Mouse (Mus musculus) brain, embryonic 14.5 days (tissue): Measurements from ENCODE around the gene Gm1123. TPM values are rescaled to one million over a fixed set of nuclear protein-coding genes. Genes with fewer than 3 reads are reported as not detected.

Experiments used
- DNase-seq: peaks from one replicate; pipeline ENCODE4 v3.0.0-alpha.2; 2011; ENCODE audit warnings: low read depth
- CTCF ChIP-seq: fragments of 200-500 bp; IDR thresholded peaks from 2 replicates; pipeline ENCODE4 v1.5.1; 2012; ENCODE audit warnings: inconsistent platforms, mild to moderate bottlenecking, moderate library complexity, borderline replicate concordance; ENCODE audit not compliant: insufficient read depth, insufficient read length; ENCODE audit errors: extremely low read depth
- POLR2A ChIP-seq: fragments of 200-500 bp; IDR thresholded peaks from 2 replicates; pipeline ENCODE4 v1.6.1; 2012; ENCODE audit warnings: mild to moderate bottlenecking, inconsistent platforms, borderline replicate concordance; ENCODE audit not compliant: poor library complexity, insufficient read depth, insufficient read length, severe bottlenecking; ENCODE audit errors: extremely low read depth
- polyA plus RNA-seq: library from polyadenylated mRNA; depleted of rRNA; stranded (reverse); fragments of >200 nt; gene quantifications from 2 replicates; pipeline ENCODE4 v1.2.3, GENCODE M21; 2012

Gene Gm1123
- polyA plus RNA-seq, 1 experiment, result 0.08 TPM

DNA sequence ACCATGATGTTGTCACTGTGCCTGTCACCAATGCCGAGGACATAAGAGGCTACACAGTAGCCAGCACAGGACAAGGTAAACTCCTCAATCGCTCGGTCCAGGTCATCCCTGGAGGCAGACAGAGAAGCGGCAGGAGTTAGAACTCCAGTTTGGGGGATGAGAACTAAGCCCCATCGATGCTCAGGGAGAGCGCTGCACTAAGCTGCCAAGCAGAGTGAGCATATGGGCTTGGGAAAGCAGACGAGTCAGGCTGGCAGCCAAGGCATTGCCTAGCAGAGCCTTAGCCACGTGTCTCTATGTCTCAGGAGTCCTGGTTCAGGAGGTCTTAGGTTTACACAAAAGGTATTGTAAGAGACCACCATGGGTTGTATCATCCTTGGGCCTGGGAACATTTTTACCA, 9.2 kb upstream of the Gm1123 start:
- TF ChIP-seq CTCF (no peak), POLR2A (no peak)
- peak; percentile 68 for DNase-seq

GRCm38 (mm10) chr9:99042641-99043040, 7.1 kb upstream of the Gm1123 start:
- DNase-seq, result no peak
- TF ChIP-seq POLR2A (no peak), CTCF (no peak)

DNA sequence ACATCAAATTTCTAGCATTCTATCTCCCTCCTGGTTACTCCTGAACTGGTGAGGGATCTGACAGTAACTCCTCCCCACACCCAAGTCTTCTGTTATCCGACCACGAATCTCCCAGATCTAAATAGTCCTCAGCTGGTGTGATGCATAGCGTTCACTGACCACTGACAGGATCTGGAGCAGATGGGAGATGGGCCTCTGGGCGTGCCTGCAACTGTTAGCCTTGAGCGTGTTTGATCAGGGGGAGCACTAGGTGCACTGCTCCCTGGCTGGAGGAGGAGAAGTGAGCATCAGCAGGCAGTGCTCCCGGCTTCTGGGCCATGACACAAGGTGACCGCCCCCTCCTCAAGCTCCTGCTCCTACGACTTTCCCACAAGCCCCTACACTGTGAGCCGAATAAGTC, 6.5 kb upstream of the Gm1123 start:
- TF ChIP-seq POLR2A, result no peak
- no peak for TF ChIP-seq CTCF
- no peak for DNase-seq

DNA sequence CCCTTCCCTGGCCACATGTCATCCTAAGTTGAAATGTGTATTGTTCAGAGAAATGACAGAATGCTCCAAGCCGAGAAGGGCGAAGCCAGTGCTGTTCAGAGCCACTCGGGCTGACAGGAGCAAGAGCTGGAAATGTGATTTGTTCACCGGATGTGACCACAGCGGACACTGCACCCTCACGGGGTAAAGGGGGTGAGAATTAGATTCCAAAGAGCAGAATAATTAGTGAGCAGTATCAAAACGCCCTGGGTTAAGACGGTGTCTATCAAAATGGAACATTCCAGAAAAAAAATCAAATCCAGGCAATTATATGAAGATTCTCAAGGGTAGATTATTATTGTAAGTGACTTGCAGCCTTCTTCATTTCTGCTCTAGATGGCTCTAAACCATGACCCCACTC, 1.4 kb downstream of the Gm1123 start:
- no peak for DNase-seq
- TF ChIP-seq CTCF (no peak), POLR2A (no peak)

DNA sequence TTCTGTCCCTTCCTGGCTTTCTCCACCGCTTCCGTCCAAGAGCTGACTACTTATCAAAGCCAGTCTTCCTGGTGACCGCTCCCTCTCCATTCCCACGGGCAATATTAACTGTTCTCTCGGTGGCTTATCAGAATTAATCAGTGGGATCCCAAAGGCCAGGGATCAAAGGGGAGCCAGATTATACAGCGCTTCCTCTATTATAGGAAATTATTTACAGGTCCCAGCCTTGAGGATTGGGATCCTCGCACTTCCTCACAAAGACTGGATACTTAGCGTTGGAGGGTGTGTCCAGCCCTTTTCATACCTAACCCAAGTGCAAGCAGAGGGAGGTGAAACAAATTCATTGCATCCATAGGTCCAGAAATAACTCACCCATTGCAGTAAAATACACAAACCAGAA, 3.5 kb downstream of the Gm1123 start:
- no peak for DNase-seq
- no peak for TF ChIP-seq CTCF

- DNase-seq, result no peak
- TF ChIP-seq CTCF (no peak), POLR2A (no peak)
Measured at GRCm38 (mm10) chr9:99021751-99022150, 13.8 kb downstream of the Gm1123 start.

DNA sequence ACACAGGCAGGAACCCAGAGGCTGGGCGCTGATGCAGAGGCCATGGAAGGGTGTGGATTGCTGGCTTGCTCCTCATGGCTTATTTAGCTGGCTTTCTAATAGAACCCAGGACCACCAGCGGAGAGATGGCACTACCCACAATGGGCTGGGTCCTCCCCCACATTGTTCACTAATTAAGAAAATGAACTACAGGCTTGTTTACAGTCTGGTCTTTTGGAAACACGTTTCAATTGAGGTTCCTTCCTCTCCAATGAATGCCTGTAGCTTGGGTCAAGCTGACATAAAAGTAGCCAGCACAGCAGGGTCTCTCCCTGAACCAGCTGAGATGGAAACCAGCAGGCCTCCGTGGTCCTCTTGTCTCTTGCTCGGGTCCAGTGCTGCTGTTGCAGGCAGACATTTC, 14.3 kb downstream of the Gm1123 start:
- no peak for DNase-seq
- no peak for TF ChIP-seq CTCF
- no peak for TF ChIP-seq POLR2A

GRCm38 (mm10) chr9:99017679-99018078, 17.8 kb downstream of the Gm1123 start:
- TF ChIP-seq CTCF (no peak), POLR2A (no peak)

DNA sequence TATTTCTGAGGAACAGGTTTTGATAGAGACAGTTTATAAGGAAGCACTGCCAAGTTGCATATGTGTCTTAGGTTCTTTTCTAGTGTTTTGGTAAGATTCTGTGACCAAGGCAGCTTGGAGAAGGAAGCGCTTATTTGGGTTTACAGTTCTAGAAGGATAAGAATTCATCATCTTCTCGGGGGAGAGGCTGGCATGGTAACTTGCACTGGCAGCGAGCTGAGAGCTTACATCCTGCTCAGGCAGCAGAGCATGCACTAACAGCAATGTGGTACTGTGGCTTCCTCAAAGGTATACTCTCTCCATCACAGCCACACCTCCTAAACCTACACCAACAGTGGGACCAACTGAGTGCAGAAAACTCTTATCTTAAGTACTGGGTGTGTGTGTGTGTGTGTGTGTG, 18.8 kb downstream of the Gm1123 start:
- TF ChIP-seq CTCF (no peak), POLR2A (no peak)
- no peak for DNase-seq

More at GRCm38 (mm10) chr9:99017679-99018078, 17.8 kb downstream of the Gm1123 start:
- no peak for DNase-seq

DNA sequence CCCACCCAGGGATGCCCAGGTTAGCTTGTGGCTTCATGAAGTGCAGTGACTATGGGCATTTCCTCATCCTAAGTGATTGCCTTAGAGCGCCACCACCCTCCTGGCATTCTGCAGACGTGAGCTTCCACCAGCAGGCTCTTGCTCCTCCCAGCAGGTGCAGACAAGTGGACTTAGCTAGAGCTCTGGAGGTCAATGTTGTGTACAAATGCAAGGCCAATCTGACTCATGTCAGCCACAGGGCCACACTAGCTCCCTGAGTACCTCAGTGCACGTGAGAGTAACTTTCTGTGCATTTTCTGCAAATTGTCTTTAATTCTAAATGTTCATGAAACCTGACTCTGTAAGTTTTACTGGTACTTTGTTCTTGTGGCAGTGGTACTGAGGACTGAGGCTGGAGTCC, 19.2 kb downstream of the Gm1123 start:
- TF ChIP-seq CTCF (no peak), POLR2A (no peak)
- DNase-seq, result no peak

GRCm38 (mm10) chr9:99009898-99010199, 25.7 kb downstream of the Gm1123 start:
- TF ChIP-seq POLR2A (no peak), CTCF (no peak)
- no peak for DNase-seq

DNA sequence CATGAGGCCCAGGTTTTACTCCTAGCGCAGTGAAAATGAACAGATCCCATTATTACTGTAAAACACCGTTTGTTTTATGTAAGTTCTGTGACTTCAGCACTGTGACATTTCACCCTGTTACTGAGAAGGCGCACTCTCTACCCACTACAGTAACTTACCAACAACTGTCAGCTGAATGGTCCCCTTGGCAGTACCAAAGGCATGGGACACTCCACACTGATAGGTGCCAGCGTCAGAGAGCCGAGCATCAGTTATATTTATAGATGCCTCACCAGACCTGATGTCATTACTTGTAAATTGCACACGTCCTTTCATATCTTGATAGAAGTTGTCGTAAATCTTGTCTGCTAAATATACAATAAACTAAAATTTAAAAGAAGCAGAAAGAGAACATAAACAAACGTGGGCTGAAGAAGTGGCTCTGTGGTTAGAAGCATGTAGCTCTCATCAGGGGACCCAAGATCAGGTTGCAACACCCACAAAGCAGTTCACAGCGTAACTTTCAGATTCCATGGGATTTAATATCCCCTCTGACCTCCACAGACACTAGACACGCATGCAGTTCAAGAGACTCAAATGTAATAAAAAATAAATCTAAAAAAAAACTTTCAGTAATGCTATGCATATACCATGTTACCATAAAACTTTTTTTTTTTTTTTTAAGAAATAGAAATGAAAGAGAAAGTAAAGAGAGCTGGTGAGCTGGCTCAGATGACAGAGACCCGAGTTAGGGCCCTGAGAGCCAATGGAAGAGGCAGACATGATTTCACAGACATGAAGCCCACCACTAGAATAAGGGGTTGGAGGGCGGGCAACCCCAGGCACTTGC, 26.2 kb downstream of the Gm1123 start:
- TF ChIP-seq POLR2A (no peak), CTCF (no peak)

DNA sequence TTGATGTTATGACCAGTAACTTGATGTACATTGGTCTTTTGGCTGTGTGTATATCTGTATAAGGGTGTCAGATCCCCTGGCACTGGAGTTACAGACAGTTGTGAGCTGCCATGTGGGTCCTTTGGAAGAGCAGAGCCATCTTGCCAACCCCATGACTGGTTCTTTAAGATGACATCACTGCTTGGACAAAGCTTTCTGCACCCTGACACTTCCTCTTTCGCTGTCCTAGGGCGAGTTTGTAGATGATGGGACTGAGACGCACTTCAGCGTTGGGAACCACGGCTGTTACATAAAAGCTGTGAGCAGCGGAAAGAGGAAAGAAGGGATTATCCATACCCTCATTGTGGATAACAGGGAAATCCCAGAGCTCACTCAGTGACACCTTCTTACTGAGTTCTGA, 34.2 kb downstream of the Gm1123 start:
- DNase-seq, result no peak
- no peak for TF ChIP-seq POLR2A
- TF ChIP-seq CTCF, result no peak

More for the DNA sequence above, 26.2 kb downstream of the Gm1123 start:
- no peak for DNase-seq

DNA sequence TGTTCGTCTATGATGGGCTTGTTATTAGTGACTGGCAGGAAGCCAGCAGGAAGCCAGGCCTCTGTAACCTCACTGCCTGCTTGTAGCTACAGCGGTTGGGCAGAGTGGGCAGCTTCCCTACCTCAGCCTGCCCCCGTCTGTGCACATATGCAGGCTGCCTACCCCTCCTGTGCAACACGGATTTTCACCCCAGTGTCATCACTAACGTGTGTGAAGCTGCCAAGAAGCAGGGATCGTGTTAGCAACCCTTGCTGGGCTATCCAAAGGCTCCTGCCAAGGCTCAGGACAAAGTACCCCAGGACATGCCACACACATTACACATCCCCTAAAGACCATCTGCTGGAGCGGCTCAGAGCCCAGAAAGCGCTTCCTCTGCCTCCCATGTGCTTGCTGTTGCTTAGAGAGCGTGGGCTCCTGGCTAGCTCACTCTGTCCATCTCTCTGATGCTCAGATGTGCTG, 35.6 kb downstream of the Gm1123 start:
- TF ChIP-seq CTCF (no peak), POLR2A (no peak)
- DNase-seq, result peak; percentile 55
